Mouse (Mus musculus): ENCODE data around the gene Zfp866. TPM values are rescaled to one million over a fixed set of nuclear protein-coding genes. Genes with fewer than 3 reads are reported as not detected.

Zfp866 gene
- polyA plus RNA-seq, 1 experiment from 2014 or later: 6.1 TPM

GRCm38 (mm10) chr8:69808094-69808863 lies 17.3 kb upstream of the Zfp866 start, which contains the start of gene Gmip:
TSS of gene Gmip (plus strand) at chr8:69808679.
- H3K27me3 ChIP-seq (replicated peaks; ENCODE audit: control insufficient read depth, insufficient read depth, low read length): no peaks in the 10 kb centered on the region
- H3K9ac ChIP-seq (ENCODE audit: low read depth, low read length): peak within 1 kb of the TSS; percentile 78
- TF ChIP-seq CTCF (IDR thresholded peaks at IDR 0.05; ENCODE audit: low read depth): no peak
- no peak within 1 kb of the TSS for H3K27ac ChIP-seq (ENCODE audit: low read depth, low read length)
- peak; percentile 75 for ATAC-seq
- H3K36me3 ChIP-seq (ENCODE audit: control insufficient read depth, insufficient read depth): peaks cover 56% of the 10 kb centered on the region
- H3K4me1 ChIP-seq (replicated peaks; ENCODE audit: control insufficient read depth, insufficient read depth, low read length): no peaks in the 10 kb centered on the region
- peak within 1 kb of the TSS; percentile 70 for H3K4me3 ChIP-seq (ENCODE audit: low read depth, low read length)
- H3K4me2 ChIP-seq (replicated peaks; ENCODE audit: low read depth): peak within 1 kb of the TSS; percentile 93
- no peaks in the 10 kb centered on the region for H3K9me3 ChIP-seq (ENCODE audit: control insufficient read depth)
- 4% methylated on average over 27 of the region's 28 CpGs for WGBS

- ATAC-seq: no peak
- no peaks in the 10 kb centered on the region for H3K4me1 ChIP-seq (replicated peaks; ENCODE audit: control insufficient read depth, insufficient read depth, low read length)
- WGBS: 92% methylated on average over 5 of the region's 5 CpGs
- peaks cover 66% of the 10 kb centered on the region for H3K36me3 ChIP-seq (ENCODE audit: control insufficient read depth, insufficient read depth)
- H3K4me2 ChIP-seq (replicated peaks; ENCODE audit: low read depth): no peak overlapping the region
- no peaks in the 10 kb centered on the region for H3K9me3 ChIP-seq (ENCODE audit: control insufficient read depth)
- no peaks in the 10 kb centered on the region for H3K27me3 ChIP-seq (replicated peaks; ENCODE audit: control insufficient read depth, insufficient read depth, low read length)
- H3K4me3 ChIP-seq (ENCODE audit: low read depth, low read length): no peak overlapping the region
- no peak overlapping the region for H3K9ac ChIP-seq (ENCODE audit: low read depth, low read length)
- TF ChIP-seq CTCF (IDR thresholded peaks at IDR 0.05; ENCODE audit: low read depth): no peak
- H3K27ac ChIP-seq (ENCODE audit: low read depth, low read length): no peak overlapping the region
Measured at GRCm38 (mm10) chr8:69807236-69807635, 16.3 kb upstream of the Zfp866 start.

DNA sequence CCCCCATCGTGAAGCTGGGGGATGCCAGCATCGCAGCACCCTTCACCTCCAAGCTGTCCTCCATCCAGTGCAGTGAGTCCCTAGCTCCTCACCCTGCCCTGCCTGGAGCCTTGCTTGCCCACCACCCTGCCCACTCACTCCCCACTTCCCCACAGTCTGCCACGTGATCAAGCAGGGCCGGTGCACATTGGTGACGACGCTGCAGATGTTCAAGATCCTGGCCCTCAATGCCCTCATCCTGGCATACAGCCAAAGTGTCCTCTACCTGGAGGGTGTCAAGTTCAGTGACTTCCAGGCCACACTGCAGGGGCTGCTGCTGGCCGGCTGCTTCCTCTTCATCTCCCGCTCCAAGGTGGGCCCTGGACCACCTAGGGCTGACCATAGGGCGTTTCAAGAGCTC lies 14.5 kb upstream of the Zfp866 start:
- Histone ChIP-seq H3K36me3 (ENCODE audit: control insufficient read depth, insufficient read depth) (peaks cover 71% of the 10 kb centered on the region), H3K9me3 (ENCODE audit: control insufficient read depth) (no peaks in the 10 kb centered on the region), H3K4me1 (replicated peaks; ENCODE audit: control insufficient read depth, insufficient read depth, low read length) (no peaks in the 10 kb centered on the region), H3K4me2 (replicated peaks; ENCODE audit: low read depth) (no peak overlapping the region), H3K27me3 (replicated peaks; ENCODE audit: control insufficient read depth, insufficient read depth, low read length) (no peaks in the 10 kb centered on the region), H3K4me3 (ENCODE audit: low read depth, low read length) (no peak overlapping the region), H3K9ac (ENCODE audit: low read depth, low read length) (no peak overlapping the region), H3K27ac (ENCODE audit: low read depth, low read length) (no peak overlapping the region)
- WGBS: 94% methylated on average over 9 of the region's 9 CpGs
- no peak for TF ChIP-seq CTCF (IDR thresholded peaks at IDR 0.05; ENCODE audit: low read depth)
- no peak for ATAC-seq

- no peak overlapping the region for H3K9ac ChIP-seq (ENCODE audit: low read depth, low read length)
- H3K4me2 ChIP-seq (replicated peaks; ENCODE audit: low read depth): no peak overlapping the region
- H3K4me3 ChIP-seq (ENCODE audit: low read depth, low read length): no peak overlapping the region
- peaks cover 72% of the 10 kb centered on the region for H3K36me3 ChIP-seq (ENCODE audit: control insufficient read depth, insufficient read depth)
- TF ChIP-seq CTCF (IDR thresholded peaks at IDR 0.05; ENCODE audit: low read depth): no peak
- no peak overlapping the region for H3K27ac ChIP-seq (ENCODE audit: low read depth, low read length)
- H3K27me3 ChIP-seq (replicated peaks; ENCODE audit: control insufficient read depth, insufficient read depth, low read length): no peaks in the 10 kb centered on the region
- WGBS: 93% methylated on average over 9 of the region's 10 CpGs
- H3K4me1 ChIP-seq (replicated peaks; ENCODE audit: control insufficient read depth, insufficient read depth, low read length): no peaks in the 10 kb centered on the region
- no peaks in the 10 kb centered on the region for H3K9me3 ChIP-seq (ENCODE audit: control insufficient read depth)
- ATAC-seq: no peak
Measured at GRCm38 (mm10) chr8:69805086-69805485, 14.1 kb upstream of the Zfp866 start.

DNA sequence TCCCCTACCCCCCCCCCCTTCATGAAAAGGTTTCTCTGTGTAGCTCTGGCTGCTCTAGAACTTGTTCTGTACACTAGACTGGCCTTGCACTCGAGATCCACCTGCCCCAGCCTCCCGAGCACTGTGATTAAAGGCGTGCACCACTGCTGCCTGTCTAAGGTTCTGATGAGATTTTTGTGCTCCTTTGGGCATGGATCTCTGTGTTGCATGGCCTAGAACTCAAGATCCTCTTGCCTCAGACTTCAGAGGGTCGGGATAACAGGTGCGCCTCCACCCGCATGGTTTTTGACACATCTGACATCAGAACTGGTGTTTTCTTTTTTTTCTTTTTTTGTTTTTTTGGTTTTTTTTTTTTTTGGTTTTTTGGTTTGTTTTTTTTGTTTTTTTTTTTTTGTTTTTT lies 13.6 kb upstream of the Zfp866 start:
- no peak for ATAC-seq
- Histone ChIP-seq H3K27ac (ENCODE audit: low read depth, low read length) (no peak overlapping the region), H3K4me2 (replicated peaks; ENCODE audit: low read depth) (no peak overlapping the region), H3K9me3 (ENCODE audit: control insufficient read depth) (no peaks in the 10 kb centered on the region), H3K4me1 (replicated peaks; ENCODE audit: control insufficient read depth, insufficient read depth, low read length) (no peaks in the 10 kb centered on the region), H3K27me3 (replicated peaks; ENCODE audit: control insufficient read depth, insufficient read depth, low read length) (no peaks in the 10 kb centered on the region), H3K9ac (ENCODE audit: low read depth, low read length) (no peak overlapping the region), H3K36me3 (ENCODE audit: control insufficient read depth, insufficient read depth) (peaks cover 78% of the 10 kb centered on the region), H3K4me3 (ENCODE audit: low read depth, low read length) (no peak overlapping the region)
- 91% methylated on average over 6 of the region's 6 CpGs for WGBS
- no peak for TF ChIP-seq CTCF (IDR thresholded peaks at IDR 0.05; ENCODE audit: low read depth)

- TF ChIP-seq CTCF (IDR thresholded peaks at IDR 0.05; ENCODE audit: low read depth): no peak
- Histone ChIP-seq H3K4me1 (replicated peaks; ENCODE audit: control insufficient read depth, insufficient read depth, low read length) (no peaks in the 10 kb centered on the region), H3K27me3 (replicated peaks; ENCODE audit: control insufficient read depth, insufficient read depth, low read length) (no peaks in the 10 kb centered on the region), H3K36me3 (ENCODE audit: control insufficient read depth, insufficient read depth) (peaks cover 89% of the 10 kb centered on the region), H3K4me2 (replicated peaks; ENCODE audit: low read depth) (no peak overlapping the region), H3K9me3 (ENCODE audit: control insufficient read depth) (no peaks in the 10 kb centered on the region), H3K9ac (ENCODE audit: low read depth, low read length) (no peak overlapping the region), H3K4me3 (ENCODE audit: low read depth, low read length) (no peak overlapping the region), H3K27ac (ENCODE audit: low read depth, low read length) (no peak overlapping the region)
- 88% methylated on average over 7 of the region's 7 CpGs for WGBS
- ATAC-seq: no peak
Measured at GRCm38 (mm10) chr8:69803366-69803765, 12.4 kb upstream of the Zfp866 start.

Measured in intestine, postnatal 0 days (tissue).